Mouse (Mus musculus): ENCODE data around the gene Nfe2l1. TPM values are rescaled to one million over a fixed set of nuclear protein-coding genes. Genes with fewer than 3 reads are reported as not detected.
A peak's percentile ranks its signal among the peaks of the same experiment; 100 is the strongest.

The Nfe2l1 gene
- polyA plus RNA-seq, 1 experiment from 2014 or later = 56.0 TPM

GRCm38 (mm10) chr11:96838341-96838740 is 8.6 kb upstream of the Nfe2l1 start:
- no peaks in the 10 kb centered on the region for H3K36me3 ChIP-seq (ENCODE audit: control insufficient read depth, insufficient read depth, low read length)
- H3K27me3 ChIP-seq (replicated peaks; ENCODE audit: control insufficient read depth, insufficient read depth, low read length) = no peaks in the 10 kb centered on the region
- no peak for ATAC-seq (ENCODE audit: low read depth)
- no peaks in the 10 kb centered on the region for H3K9me3 ChIP-seq (ENCODE audit: control insufficient read depth, low read length)
- H3K27ac ChIP-seq (replicated peaks; ENCODE audit: low read depth, low read length) = no peak overlapping the region
- no peak overlapping the region for H3K4me3 ChIP-seq (ENCODE audit: low read depth, low read length)
- H3K4me2 ChIP-seq (ENCODE audit: low read depth, low read length) = no peak overlapping the region
- no peak for DNase-seq (ENCODE audit: low spot score)
- no peaks in the 10 kb centered on the region for H3K4me1 ChIP-seq (ENCODE audit: control insufficient read depth, insufficient read depth, low read length)
- no peak overlapping the region for H3K9ac ChIP-seq (ENCODE audit: low read depth, low read length)
- WGBS = 47% methylated on average over 4 of the region's 4 CpGs

DNA sequence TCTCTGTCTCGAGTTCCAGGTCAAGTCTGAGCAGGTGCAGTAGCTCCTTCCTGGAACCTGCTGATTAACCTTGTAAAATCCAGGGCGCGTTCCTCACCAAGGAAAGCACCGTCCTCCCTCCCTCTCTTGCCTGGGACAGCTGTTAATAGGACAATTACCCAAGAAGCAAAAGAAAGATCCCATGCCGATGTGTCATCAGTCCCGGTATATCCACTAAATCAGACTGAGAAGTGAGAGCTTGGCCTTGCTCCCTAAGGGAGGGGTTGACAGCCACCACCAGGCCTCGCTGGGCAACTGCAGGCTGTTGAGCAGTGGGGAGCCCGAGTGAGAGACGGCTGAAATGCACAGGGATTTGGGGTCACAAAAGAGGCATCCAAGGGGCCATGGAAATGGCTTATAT is 7.5 kb upstream of the Nfe2l1 start:
- no peak for ATAC-seq (ENCODE audit: low read depth)
- H3K4me1 ChIP-seq (ENCODE audit: control insufficient read depth, insufficient read depth, low read length) = no peaks in the 10 kb centered on the region
- WGBS = 32% methylated on average over 9 of the region's 9 CpGs
- H3K9me3 ChIP-seq (ENCODE audit: control insufficient read depth, low read length) = no peaks in the 10 kb centered on the region
- H3K27me3 ChIP-seq (replicated peaks; ENCODE audit: control insufficient read depth, insufficient read depth, low read length) = no peaks in the 10 kb centered on the region
- no peak overlapping the region for H3K4me3 ChIP-seq (ENCODE audit: low read depth, low read length)
- H3K4me2 ChIP-seq (ENCODE audit: low read depth, low read length) = no peak overlapping the region
- no peaks in the 10 kb centered on the region for H3K36me3 ChIP-seq (ENCODE audit: control insufficient read depth, insufficient read depth, low read length)
- H3K9ac ChIP-seq (ENCODE audit: low read depth, low read length) = no peak overlapping the region
- DNase-seq (ENCODE audit: low spot score) = no peak
- no peak overlapping the region for H3K27ac ChIP-seq (replicated peaks; ENCODE audit: low read depth, low read length)

- WGBS = 89% methylated on average over 1 of the region's 1 CpGs
- H3K27ac ChIP-seq (replicated peaks; ENCODE audit: low read depth, low read length) = no peak overlapping the region
- H3K27me3 ChIP-seq (replicated peaks; ENCODE audit: control insufficient read depth, insufficient read depth, low read length) = no peaks in the 10 kb centered on the region
- ATAC-seq (ENCODE audit: low read depth) (no peak), DNase-seq (ENCODE audit: low spot score) (no peak)
- H3K4me3 ChIP-seq (ENCODE audit: low read depth, low read length) = no peak overlapping the region
- no peak overlapping the region for H3K4me2 ChIP-seq (ENCODE audit: low read depth, low read length)
- H3K9me3 ChIP-seq (ENCODE audit: control insufficient read depth, low read length) = no peaks in the 10 kb centered on the region
- no peaks in the 10 kb centered on the region for H3K4me1 ChIP-seq (ENCODE audit: control insufficient read depth, insufficient read depth, low read length)
- no peak overlapping the region for H3K9ac ChIP-seq (ENCODE audit: low read depth, low read length)
- H3K36me3 ChIP-seq (ENCODE audit: control insufficient read depth, insufficient read depth, low read length) = no peaks in the 10 kb centered on the region
Measured at GRCm38 (mm10) chr11:96834127-96834526, 4.4 kb upstream of the Nfe2l1 start.

- Histone ChIP-seq H3K4me2 (ENCODE audit: low read depth, low read length) (no peak overlapping the region), H3K36me3 (ENCODE audit: control insufficient read depth, insufficient read depth, low read length) (no peaks in the 10 kb centered on the region), H3K4me1 (ENCODE audit: control insufficient read depth, insufficient read depth, low read length) (peaks cover 9% of the 10 kb centered on the region), H3K27me3 (replicated peaks; ENCODE audit: control insufficient read depth, insufficient read depth, low read length) (no peaks in the 10 kb centered on the region), H3K4me3 (ENCODE audit: low read depth, low read length) (no peak overlapping the region), H3K9ac (ENCODE audit: low read depth, low read length) (no peak overlapping the region), H3K27ac (replicated peaks; ENCODE audit: low read depth, low read length) (no peak overlapping the region), H3K9me3 (ENCODE audit: control insufficient read depth, low read length) (no peaks in the 10 kb centered on the region)
- 66% methylated on average over 2 of the region's 2 CpGs for WGBS
- DNase-seq (ENCODE audit: low spot score) (no peak), ATAC-seq (ENCODE audit: low read depth) (no peak)
Measured at GRCm38 (mm10) chr11:96832973-96833372, 3.2 kb upstream of the Nfe2l1 start.

DNA sequence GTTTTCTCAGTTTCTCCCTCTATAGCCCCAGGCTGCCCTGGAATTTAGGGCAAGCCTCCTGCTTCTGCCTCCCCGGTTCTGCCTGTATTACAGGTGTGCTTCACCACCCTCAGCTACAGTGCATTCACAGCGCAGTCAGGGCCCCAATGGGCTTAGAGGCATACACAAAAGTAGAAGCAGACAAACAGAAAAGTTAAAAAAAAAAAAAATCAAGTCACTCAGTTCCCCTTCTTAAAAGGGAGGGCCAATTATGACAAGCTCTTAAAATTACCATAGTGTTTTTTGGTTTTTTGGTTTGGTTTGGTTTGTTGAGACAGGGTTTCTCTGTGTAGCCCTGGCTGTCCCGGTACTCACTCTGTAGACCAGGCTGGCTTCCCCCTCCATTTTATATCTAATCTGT is 2.8 kb upstream of the Nfe2l1 start:
- H3K9ac ChIP-seq (ENCODE audit: low read depth, low read length) = no peak overlapping the region
- no peaks in the 10 kb centered on the region for H3K9me3 ChIP-seq (ENCODE audit: control insufficient read depth, low read length)
- no peak for DNase-seq (ENCODE audit: low spot score)
- H3K4me2 ChIP-seq (ENCODE audit: low read depth, low read length) = no peak overlapping the region
- no peaks in the 10 kb centered on the region for H3K27me3 ChIP-seq (replicated peaks; ENCODE audit: control insufficient read depth, insufficient read depth, low read length)
- H3K36me3 ChIP-seq (ENCODE audit: control insufficient read depth, insufficient read depth, low read length) = peaks cover 3% of the 10 kb centered on the region; the same call in 1 of the 2 replicates
- peaks cover 11% of the 10 kb centered on the region for H3K4me1 ChIP-seq (ENCODE audit: control insufficient read depth, insufficient read depth, low read length)
- 91% methylated on average over 3 of the region's 3 CpGs for WGBS
- H3K27ac ChIP-seq (replicated peaks; ENCODE audit: low read depth, low read length) = no peak overlapping the region
- ATAC-seq (ENCODE audit: low read depth) = no peak
- H3K4me3 ChIP-seq (ENCODE audit: low read depth, low read length) = no peak overlapping the region

- Histone ChIP-seq H3K27me3 (replicated peaks; ENCODE audit: control insufficient read depth, insufficient read depth, low read length) (no peaks in the 10 kb centered on the region), H3K4me2 (ENCODE audit: low read depth, low read length) (no peak overlapping the region), H3K9ac (ENCODE audit: low read depth, low read length) (no peak overlapping the region), H3K4me3 (ENCODE audit: low read depth, low read length) (no peak overlapping the region), H3K9me3 (ENCODE audit: control insufficient read depth, low read length) (no peaks in the 10 kb centered on the region), H3K27ac (replicated peaks; ENCODE audit: low read depth, low read length) (no peak overlapping the region), H3K4me1 (ENCODE audit: control insufficient read depth, insufficient read depth, low read length) (peaks cover 21% of the 10 kb centered on the region), H3K36me3 (ENCODE audit: control insufficient read depth, insufficient read depth, low read length) (peaks cover 11% of the 10 kb centered on the region)
- no peak for ATAC-seq (ENCODE audit: low read depth)
- DNase-seq (ENCODE audit: low spot score) = no peak
- 67% methylated on average over 4 of the region's 4 CpGs for WGBS
Measured at GRCm38 (mm10) chr11:96831516-96831915, 1.7 kb upstream of the Nfe2l1 start.

DNA sequence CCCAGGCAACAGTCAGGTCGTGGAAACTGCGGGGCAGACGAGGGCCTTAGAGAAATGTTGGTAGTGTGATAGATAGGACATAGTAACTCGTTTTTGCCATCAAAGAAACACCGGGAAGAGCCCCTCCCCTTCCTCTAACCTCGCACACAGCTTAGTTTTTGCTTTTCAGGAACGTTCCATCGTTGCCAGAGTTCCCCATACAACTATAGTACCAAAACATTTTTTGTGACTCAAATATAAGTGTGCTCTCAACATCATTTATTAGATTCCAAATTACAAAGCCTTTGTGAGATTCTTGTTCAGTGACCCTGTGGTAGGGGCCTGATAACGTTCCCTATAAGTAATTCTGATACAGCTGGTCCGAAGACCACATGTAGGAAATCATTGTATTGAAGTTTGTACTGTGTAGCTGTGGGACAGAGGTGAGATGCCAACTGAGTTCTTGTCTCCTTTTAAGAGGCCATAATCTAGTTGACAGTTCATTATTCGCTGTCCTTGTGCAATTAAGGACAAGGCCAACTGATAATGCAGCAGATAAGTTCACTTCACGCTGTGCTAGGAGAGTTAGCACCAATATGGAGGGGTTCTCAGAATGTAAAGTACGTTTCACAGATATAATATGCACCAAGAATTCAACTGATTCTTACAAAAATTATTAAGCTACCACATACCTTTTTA is 910 bp upstream of the Nfe2l1 start:
- Histone ChIP-seq H3K27me3 (replicated peaks; ENCODE audit: control insufficient read depth, insufficient read depth, low read length) (no peaks in the 10 kb centered on the region), H3K4me1 (ENCODE audit: control insufficient read depth, insufficient read depth, low read length) (peaks cover 30% of the 10 kb centered on the region), H3K9ac (ENCODE audit: low read depth, low read length) (peak overlapping the region; percentile 81), H3K4me2 (ENCODE audit: low read depth, low read length) (peak overlapping the region; percentile 58), H3K36me3 (ENCODE audit: control insufficient read depth, insufficient read depth, low read length) (peaks cover 19% of the 10 kb centered on the region), H3K27ac (replicated peaks; ENCODE audit: low read depth, low read length) (peak overlapping the region; percentile 95), H3K4me3 (ENCODE audit: low read depth, low read length) (peak overlapping the region; percentile 94), H3K9me3 (ENCODE audit: control insufficient read depth, low read length) (no peaks in the 10 kb centered on the region)
- 22% methylated on average over 13 of the region's 13 CpGs for WGBS
- ATAC-seq (ENCODE audit: low read depth) (no peak), DNase-seq (ENCODE audit: low spot score) (no peak)

DNA sequence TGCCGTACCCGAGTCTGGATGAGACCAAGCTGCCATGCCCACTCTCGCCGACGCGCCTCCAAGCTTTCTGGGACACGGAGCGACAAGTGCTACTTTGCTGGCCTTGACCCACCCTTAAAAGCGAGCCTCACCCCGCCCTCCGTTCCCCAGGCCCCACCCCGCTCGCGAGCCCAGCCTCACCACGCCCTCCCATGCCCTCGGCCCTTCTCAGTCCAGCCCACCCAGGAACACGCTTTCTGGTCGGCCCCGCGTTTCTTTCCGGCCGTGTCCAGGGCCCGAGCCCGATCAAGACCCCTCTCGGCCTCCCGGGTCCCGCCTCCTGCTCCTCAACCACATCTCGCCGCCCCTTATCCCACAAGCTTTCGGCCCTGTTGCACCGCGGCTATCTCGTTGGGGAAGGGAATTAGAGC is 360 bp downstream of the Nfe2l1 start:
- Histone ChIP-seq H3K4me1 (ENCODE audit: control insufficient read depth, insufficient read depth, low read length) (peaks cover 42% of the 10 kb centered on the region), H3K36me3 (ENCODE audit: control insufficient read depth, insufficient read depth, low read length) (peaks cover 23% of the 10 kb centered on the region), H3K4me2 (ENCODE audit: low read depth, low read length) (peak overlapping the region; percentile 90), H3K27ac (replicated peaks; ENCODE audit: low read depth, low read length) (peak overlapping the region; percentile 98), H3K4me3 (ENCODE audit: low read depth, low read length) (peak overlapping the region; percentile 94), H3K9ac (ENCODE audit: low read depth, low read length) (peak overlapping the region; percentile 93), H3K27me3 (replicated peaks; ENCODE audit: control insufficient read depth, insufficient read depth, low read length) (no peaks in the 10 kb centered on the region), H3K9me3 (ENCODE audit: control insufficient read depth, low read length) (no peaks in the 10 kb centered on the region)
- DNase-seq (ENCODE audit: low spot score) = peak; percentile 88
- peak; percentile 56 for ATAC-seq (ENCODE audit: low read depth)
- WGBS = under 1% methylated on average over 29 of the region's 33 CpGs

DNA sequence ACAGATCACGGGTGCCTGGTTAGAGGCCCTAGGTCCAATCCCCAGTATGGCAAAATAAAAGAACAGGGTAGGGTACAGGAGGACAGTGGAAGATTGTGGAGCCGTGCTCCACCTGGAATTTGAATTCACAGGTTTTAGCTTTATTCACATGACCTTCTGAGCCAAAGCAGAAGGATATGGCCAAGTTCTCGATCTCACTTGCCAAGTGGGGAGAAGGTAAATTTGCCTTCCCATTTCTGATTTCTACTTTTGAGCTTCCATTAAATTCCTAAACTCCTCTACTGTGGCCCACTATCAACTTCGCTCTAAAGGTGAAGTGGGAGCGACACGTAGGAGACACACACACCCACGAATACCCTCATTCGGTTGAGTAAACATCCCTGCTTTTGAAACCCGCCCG is 887 bp downstream of the Nfe2l1 start:
- Histone ChIP-seq H3K4me1 (ENCODE audit: control insufficient read depth, insufficient read depth, low read length) (peaks cover 45% of the 10 kb centered on the region), H3K27me3 (replicated peaks; ENCODE audit: control insufficient read depth, insufficient read depth, low read length) (no peaks in the 10 kb centered on the region)

More for the DNA sequence above, 887 bp downstream of the Nfe2l1 start:
- peak overlapping the region; percentile 90 for H3K4me2 ChIP-seq (ENCODE audit: low read depth, low read length)
- H3K9ac ChIP-seq (ENCODE audit: low read depth, low read length) = peak overlapping the region; percentile 93
- H3K27ac ChIP-seq (replicated peaks; ENCODE audit: low read depth, low read length) = peak overlapping the region; percentile 98
- no peak for DNase-seq (ENCODE audit: low spot score)
- peaks cover 23% of the 10 kb centered on the region for H3K36me3 ChIP-seq (ENCODE audit: control insufficient read depth, insufficient read depth, low read length)
- peak overlapping the region; percentile 94 for H3K4me3 ChIP-seq (ENCODE audit: low read depth, low read length)
- WGBS = 16% methylated on average over 10 of the region's 10 CpGs
- ATAC-seq (ENCODE audit: low read depth) = no peak
- H3K9me3 ChIP-seq (ENCODE audit: control insufficient read depth, low read length) = no peaks in the 10 kb centered on the region

Data from embryonic facial prominence, embryonic 14.5 days (tissue).